Mouse (Mus musculus): ENCODE data around the gene Aars.
"Not testable (repeated sequence)": the region's sequence is repeated elsewhere in the genome, so short reads cannot be mapped to it uniquely, and the experiment has no call there.

Gene Aars

DNA sequence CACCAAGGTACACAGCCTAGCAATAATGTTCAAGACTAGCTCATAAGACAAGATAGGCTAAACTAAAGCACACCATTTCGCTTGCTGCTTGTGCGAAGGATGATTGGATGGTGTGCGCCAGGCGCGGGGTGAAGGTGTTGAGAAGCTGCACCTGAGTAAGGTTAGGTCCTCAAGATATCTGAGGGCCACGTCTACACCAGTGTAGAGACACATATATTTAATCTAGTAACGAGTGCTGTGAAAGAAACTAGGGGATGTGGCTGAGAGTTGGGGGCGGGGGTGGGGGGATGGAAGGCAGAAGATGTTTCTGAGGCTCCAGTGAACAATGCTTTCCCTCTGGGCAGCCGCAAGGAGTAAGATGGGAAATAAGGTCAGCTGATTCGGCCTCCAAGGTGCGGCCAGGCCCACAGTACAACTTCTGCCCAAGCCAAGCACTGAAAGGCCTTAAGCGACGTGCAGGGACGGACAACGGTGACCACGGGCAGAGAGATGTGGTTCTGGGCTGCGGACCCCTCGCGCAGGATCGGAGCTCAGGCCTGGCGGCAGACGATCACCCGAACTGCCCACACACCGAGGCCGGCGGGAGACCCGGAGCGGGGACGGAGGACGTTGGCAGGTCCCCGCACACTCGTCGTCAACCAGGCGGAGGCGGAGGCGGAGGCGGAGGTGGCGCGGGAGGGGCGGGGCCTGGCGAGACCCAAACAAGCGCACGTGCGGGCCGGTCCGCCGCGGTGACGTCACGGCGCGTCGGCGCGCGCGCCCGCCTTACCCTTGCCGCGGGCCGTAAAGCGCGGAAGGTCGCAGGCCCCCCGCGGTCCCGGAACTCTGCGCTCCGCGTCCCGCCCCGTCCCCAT, 61.1 kb downstream of the Aars start, which contains the start of gene Pdpr:
Pdpr (plus strand) TSS at position 766 of the 854 bp plus-strand sequence.
- DNase-seq (ENCODE audit: low read depth, low spot score): peak; percentile 71

- DNase-seq (ENCODE audit: low read depth, low spot score): not testable (repeated sequence)
Observed at GRCm38 (mm10) chr8:111094719-111095302, 61.9 kb downstream of the Aars start.
